Mouse (Mus musculus) adrenal gland, postnatal 36 days (tissue): ENCODE measurements around the gene Kpna3. TPM values are rescaled to one million over a fixed set of nuclear protein-coding genes. Genes with fewer than 3 reads are reported as not detected.
"Not testable (repeated sequence)": the region's sequence is repeated elsewhere in the genome, so short reads cannot be mapped to it uniquely, and the experiment has no call there.

Experiments
- DNase-seq, 2 experiments: peaks; one replicate each; pipeline ENCODE4 v3.0.0; 2021; ENCODE audit warnings: mixed read lengths in 1 of 2
- long read RNA-seq, 2 experiments: library from polyadenylated mRNA; stranded (forward); transcript quantifications; one replicate each; pipeline ENCODE4 v2.0.0; 2021; ENCODE audit warnings: borderline sequencing depth in 2 of 2
- total RNA-seq, 2 experiments: library from RNA; stranded (reverse); gene quantifications; 2 replicates each; pipeline ENCODE4 v1.2.3; 2021

Gene Kpna3
- 10 to 100 TPM; 32.4 to 36.8 TPM for total RNA-seq
- long read RNA-seq, experiment 1, full-length matches to known transcripts = 4 of 12 reads
- long read RNA-seq, experiment 1, partial matches to known transcripts = 8 of 12 reads
- long read RNA-seq, experiment 1, other reads (novel, unspliced or antisense) = 0 of 12 reads
- long read RNA-seq, experiment 2, full-length matches to known transcripts = 6 of 8 reads
- long read RNA-seq, experiment 2, partial matches to known transcripts = 2 of 8 reads
- long read RNA-seq, experiment 2, other reads (novel, unspliced or antisense) = 0 of 8 reads

GRCm38 (mm10) chr14:61439661-61440559, at the start of gene Kpna3:
Gene Kpna3, minus strand, starts transcription at chr14:61439874.
- DNase-seq = peak; percentile 98 to 99

DNA sequence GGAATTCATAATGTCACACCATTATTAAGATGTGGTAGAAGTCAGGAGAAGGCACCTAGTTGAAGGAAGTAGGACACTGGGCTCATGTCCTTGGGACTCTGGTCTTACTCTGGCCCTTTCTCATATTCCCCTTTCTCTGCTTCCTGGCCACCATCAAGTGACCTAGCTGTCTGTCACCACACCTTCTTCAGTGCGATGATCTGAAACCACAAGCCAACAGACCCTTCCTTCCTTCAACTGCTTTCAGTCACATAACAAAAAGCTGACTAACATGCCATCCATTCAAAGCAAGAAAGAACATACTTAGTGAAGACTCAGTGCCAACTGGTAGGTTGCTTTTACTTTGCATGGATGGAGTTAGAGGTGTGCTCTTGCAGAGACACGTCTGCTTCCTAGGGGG, 20.7 kb upstream of the Kpna3 start:
- DNase-seq = no peak

GRCm38 (mm10) chr14:61457468-61457867, 17.8 kb upstream of the Kpna3 start:
- no peak for DNase-seq

DNA sequence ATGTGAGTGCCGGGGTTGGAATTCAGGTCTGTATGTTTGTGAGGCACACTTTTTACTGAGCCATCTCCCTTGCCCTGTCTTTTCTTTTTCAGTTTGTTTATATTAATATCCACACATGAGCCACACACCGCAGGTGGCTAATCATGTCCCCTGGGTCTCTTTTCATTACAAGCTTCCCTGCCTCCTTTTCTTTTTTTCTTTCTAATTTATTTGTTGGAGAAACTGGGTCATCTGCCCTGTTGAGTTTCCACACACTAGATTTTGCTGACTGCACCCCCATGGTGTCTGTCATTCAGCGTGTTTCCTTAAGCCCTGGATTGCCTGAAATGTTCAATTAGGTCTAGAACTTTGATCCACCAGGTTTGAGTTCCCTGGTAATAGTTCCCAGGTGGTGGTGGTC, 15.9 kb upstream of the Kpna3 start:
- DNase-seq = no peak

- no peak for DNase-seq
Observed at GRCm38 (mm10) chr14:61453032-61453431, 13.4 kb upstream of the Kpna3 start.

DNA sequence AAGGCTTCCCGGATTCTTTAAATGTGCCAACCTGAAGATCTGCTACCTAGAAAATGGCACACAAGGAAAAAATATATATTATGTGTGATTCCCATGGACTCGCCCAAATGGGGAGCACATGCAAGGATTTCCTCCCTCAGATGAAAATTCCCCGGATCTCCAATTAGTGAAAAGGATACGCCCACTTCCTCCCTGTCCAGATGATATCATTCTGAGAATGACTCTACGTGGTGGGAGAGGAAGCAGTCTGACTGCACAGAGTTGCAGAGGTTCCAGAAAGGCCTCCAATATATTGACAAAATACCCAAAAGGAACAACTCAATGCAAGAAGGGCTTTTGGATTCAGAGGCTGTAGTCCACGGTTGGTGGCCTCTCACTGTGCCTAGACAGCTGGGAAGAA, 12.8 kb upstream of the Kpna3 start:
- no peak for DNase-seq

DNA sequence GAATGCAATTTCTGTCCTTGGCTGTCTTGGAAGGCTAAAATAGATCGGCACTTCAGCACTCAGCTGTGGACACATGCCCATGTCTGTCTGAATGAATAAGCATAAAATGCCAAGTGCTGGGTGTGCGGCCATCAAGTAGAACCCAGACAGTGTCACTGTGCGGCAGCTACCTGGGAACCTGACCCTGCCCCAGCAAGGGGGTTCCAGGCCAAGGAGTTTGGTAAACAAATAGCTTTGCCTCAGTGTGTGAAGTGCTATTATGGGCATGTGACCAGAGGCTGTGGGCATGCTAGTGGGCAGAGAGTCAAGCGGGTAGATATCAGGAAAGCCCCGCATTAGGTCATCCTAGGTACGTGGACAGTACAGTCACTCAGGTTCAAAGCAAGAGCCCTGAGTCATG, 8.1 kb upstream of the Kpna3 start:
- no peak for DNase-seq

- peak; percentile 68 to 71 for DNase-seq
Observed at GRCm38 (mm10) chr14:61439141-61439660, 473 bp downstream of the Kpna3 start.

DNA sequence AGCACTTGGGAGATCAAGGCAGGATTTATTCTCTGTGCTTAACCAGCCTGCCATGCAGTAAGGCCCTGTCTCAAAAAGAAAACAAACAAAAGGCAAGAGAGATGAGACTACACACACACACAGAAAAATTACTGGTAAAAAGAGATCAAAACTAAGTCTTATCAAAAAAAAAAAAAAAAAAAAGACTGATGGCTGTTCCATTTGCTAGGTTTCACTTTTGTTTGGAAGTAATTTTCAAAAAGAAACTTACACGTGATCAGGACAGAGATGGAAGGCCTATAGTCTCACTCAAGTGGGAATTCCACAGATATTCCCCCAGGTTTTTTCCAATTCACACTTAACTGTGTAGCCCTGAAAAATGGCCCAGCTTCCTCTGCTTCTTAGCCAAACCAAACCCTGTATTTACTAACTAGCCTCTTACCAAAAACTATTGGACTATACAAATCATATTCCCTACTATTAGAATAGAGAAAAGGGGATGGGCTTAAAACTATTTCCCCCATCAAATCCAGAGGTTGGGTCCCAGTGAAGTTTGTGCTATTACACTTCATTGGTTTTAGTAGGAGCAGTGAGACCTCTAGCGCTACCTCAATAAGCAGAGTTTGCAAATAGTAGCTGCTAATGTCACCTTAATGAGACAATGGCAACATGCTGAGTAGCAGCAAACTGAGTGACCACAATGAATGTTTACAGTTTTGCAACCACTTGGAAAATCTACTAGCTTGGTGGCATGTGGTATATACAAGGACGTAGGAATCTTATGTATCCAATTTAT, 1.3 kb downstream of the Kpna3 start:
- DNase-seq = no peak

GRCm38 (mm10) chr14:61436866-61437265, 2.8 kb downstream of the Kpna3 start:
- DNase-seq = no peak

DNA sequence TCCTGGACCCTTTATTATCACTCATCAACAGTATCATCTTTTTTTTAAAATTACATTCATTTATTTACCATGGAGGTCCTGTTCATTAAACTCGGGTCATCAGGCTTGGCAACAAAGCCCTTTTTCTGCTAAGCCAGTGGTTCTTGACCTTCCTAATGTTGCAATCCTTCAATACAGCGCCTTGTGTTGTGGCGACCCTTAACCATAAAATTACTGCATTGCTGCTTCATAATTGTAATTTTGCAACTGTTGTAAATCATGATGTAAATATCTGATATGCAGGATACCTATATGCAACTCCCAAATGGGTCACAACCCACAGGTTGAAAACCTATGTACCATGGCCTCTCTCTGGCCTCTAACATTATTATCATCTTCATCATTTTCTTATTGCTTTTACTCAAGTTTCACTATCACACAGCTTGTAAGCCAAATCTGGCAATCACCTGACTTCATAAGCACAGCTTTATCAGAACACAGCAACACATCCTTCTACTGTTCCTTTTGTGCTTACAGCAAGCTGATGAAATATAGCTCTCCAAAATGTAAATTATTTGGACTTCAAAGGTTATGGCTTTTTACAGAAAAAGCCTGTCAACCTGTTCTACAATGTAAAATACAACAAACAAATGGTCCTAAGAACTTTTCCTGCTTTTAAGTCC, 11.4 kb downstream of the Kpna3 start:
- DNase-seq = no peak

- DNase-seq = not testable (repeated sequence)
Observed at GRCm38 (mm10) chr14:61427095-61427494, 12.6 kb downstream of the Kpna3 start.

GRCm38 (mm10) chr14:61425080-61425665, 14.5 kb downstream of the Kpna3 start:
- DNase-seq = no peak

DNA sequence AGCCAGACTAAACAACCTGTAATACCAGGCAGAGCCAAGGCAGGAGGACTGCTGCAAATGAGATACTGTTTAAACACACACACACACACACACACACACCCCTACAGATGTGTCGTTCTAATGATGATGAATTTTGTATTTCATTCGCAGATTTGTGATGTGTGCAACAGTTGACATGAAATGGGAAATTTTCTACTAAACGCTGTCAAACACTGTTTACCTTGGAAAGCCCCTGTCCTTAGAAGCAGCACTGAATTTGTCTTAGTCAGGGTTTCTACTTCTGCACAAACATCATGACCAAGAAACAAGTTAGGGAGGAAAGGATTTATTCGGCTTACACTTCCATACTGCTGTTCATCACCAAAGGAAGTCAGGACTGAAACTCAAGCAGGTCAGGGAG, 24.0 kb downstream of the Kpna3 start:
- no peak for DNase-seq

DNA sequence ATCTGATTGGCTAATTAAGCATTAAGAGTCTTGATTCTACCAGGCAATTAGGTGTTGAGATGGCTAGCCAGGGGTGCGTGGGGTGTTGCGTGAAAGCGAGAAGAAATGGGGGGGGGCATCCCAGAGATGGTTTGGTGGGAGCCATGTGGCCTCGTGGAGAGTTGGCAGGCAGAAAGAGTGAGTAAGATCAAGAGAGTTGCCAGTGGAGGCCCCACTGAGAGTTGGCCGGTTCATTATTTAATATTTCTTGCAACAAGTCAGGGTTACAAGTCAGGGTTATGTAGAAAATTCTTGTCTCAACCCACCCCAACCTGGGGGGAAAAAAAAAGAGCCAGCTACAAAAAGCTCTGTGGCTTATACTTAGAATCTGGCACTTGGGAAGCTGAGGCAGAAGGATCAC, 24.4 kb downstream of the Kpna3 start:
- DNase-seq = peak in 1 of 2 experiments; percentile 11

DNA sequence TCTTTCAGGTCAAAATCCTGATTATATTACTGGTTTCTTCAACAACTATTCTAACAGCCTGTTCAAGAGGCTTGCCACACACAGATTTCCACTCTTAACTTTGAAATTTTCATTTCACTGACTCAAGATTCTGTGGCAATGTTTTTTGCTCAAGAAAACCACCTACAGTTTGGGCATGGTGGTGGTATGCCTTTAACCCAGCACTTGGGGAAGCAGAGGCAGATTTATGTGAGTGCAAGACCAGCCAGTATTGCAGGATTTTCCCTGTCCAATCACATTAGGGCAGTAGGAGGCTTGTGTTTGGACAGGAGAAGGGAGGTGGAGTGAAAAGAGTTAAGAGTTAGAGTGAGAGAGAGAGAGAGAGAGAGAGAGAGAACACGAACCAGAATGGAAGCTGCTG, 24.9 kb downstream of the Kpna3 start:
- no peak for DNase-seq

DNA sequence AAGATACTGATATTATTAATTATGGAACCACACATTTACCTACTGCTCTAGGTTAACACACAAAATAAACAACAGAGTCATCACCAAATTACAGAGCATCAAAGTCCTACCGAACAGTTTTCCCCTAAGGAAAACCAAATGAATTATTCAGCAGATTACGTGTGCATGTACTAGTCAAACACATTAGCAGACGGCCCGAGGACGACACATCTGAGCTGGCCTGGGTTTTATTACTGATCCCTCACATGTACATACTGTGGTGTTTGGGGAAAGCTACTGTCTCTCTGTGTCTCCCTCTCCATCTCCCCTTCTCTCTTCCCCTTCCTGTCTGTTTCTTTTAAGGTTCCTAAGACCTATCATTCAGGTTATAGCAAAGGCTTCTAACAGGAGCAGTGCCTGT, 25.5 kb downstream of the Kpna3 start:
- no peak for DNase-seq

- peak in 1 of 2 experiments; percentile 12 for DNase-seq
Observed at GRCm38 (mm10) chr14:61413686-61414085, 26.0 kb downstream of the Kpna3 start.

GRCm38 (mm10) chr14:61410020-61410419, 29.7 kb downstream of the Kpna3 start:
- no peak for DNase-seq

GRCm38 (mm10) chr14:61407055-61407454, 32.6 kb downstream of the Kpna3 start:
- no peak for DNase-seq

DNA sequence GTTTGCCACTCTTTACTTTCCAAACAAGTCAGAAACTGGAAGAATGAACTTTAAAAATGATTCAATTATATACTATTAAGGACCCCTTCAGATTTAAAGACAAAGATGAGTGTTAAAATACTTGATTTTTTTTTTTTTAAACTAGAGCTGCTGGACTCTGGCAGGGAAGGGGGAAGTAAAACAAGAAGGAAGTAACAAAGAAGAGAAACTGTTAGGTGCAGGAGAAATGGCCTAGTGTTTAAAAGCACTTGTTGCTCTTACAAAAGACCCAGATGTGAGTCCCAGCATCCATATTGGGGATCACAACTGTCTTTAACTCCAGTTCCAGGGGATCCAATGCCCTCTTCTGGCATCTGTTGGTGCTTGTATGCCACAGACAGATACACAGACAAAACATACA, 33.9 kb downstream of the Kpna3 start:
- no peak for DNase-seq
